Mouse (Mus musculus): ENCODE measurements at regions not wholly inside any gene's neighbourhood (a gene's known extent, or its start where the extent isn't known, plus 50 kb on each side); places are given as distances from the start of the nearest gene placed in this dataset.

- TF ChIP-seq POLR2A (IDR thresholded peaks at IDR 0.05; ENCODE audit: low read depth, low read length) (no peak), CTCF (IDR thresholded peaks at IDR 0.05; ENCODE audit: extremely low read depth, insufficient read length, insufficient replicate concordance, low read depth, low read length) (no peak)
Observed at GRCm38 (mm10) chr6:13449160-13449787, 158.6 kb downstream of the Tmem168 start.
